Mouse (Mus musculus) embryonic fibroblast, embryonic 13.5 days (primary cell): ENCODE measurements around the gene Prr23a1. TPM values are rescaled to one million over a fixed set of nuclear protein-coding genes. Genes with fewer than 3 reads are reported as not detected.
"Not testable (repeated sequence)": the region's sequence is repeated elsewhere in the genome, so short reads cannot be mapped to it uniquely, and the experiment has no call there.

ENCODE experiments used
- H3K27ac ChIP-seq: 2 replicates; pipeline ENCODE4 v1.5.1; 2012; ENCODE audit warnings: low read length, control low read depth, inconsistent platforms; ENCODE audit not compliant: insufficient read depth
- H3K4me1 ChIP-seq: 2 replicates; pipeline ENCODE4 v1.6.1; 2011; ENCODE audit warnings: low read length; ENCODE audit not compliant: control insufficient read depth, insufficient read depth
- H3K4me3 ChIP-seq: 2 replicates; pipeline ENCODE4 v1.5.1; 2011; ENCODE audit warnings: mild to moderate bottlenecking, control low read depth, low read length; ENCODE audit not compliant: insufficient read depth
- CTCF ChIP-seq: IDR thresholded peaks from 2 replicates; pipeline ENCODE4 v1.5.1; 2011; ENCODE audit warnings: mild to moderate bottlenecking, control low read depth, low read length, moderate library complexity, borderline replicate concordance; ENCODE audit not compliant: insufficient read depth
- POLR2A ChIP-seq: IDR thresholded peaks from 2 replicates; pipeline ENCODE4 v1.6.1; 2011; ENCODE audit warnings: low read depth, mild to moderate bottlenecking, control low read depth, low read length, moderate library complexity
- polyA plus RNA-seq: library from polyadenylated mRNA; stranded (reverse); fragments of >200 nt; gene quantifications from 2 replicates; pipeline ENCODE4 v1.2.4, GENCODE M21; 2011; ENCODE audit warnings: low read depth; ENCODE audit not compliant: missing spikeins, insufficient read length

The Prr23a1 gene
- not detected in 2 replicates for polyA plus RNA-seq

GRCm38 (mm10) chr9:98842117-98842516 lies at the start of gene Prr23a1:
Gene Prr23a1, plus strand, starts transcription at chr9:98842503.
- TF ChIP-seq CTCF (no peak), POLR2A (no peak)
- no peak within 1 kb of the TSS for H3K27ac ChIP-seq
- H3K4me1 ChIP-seq: no peaks in the 10 kb centered on the region
- no peak within 1 kb of the TSS for H3K4me3 ChIP-seq

- Histone ChIP-seq H3K4me1 (no peaks in the 10 kb centered on the region), H3K4me3 (no peak overlapping the region), H3K27ac (no peak overlapping the region)
- no peak for TF ChIP-seq POLR2A
Measured at GRCm38 (mm10) chr9:98799021-98799420, 43.3 kb upstream of the Prr23a1 start.

GRCm38 (mm10) chr9:98803971-98804370 lies 38.3 kb upstream of the Prr23a1 start:
- H3K27ac ChIP-seq: no peak overlapping the region
- TF ChIP-seq CTCF: no peak
- no peak for TF ChIP-seq POLR2A
- H3K4me1 ChIP-seq: no peaks in the 10 kb centered on the region
- H3K4me3 ChIP-seq: no peak overlapping the region

- Histone ChIP-seq H3K27ac (no peak overlapping the region), H3K4me1 (no peaks in the 10 kb centered on the region)
- TF ChIP-seq CTCF (no peak), POLR2A (no peak)
Measured at GRCm38 (mm10) chr9:98805511-98805910, 36.8 kb upstream of the Prr23a1 start.

GRCm38 (mm10) chr9:98805934-98806333 lies 36.4 kb upstream of the Prr23a1 start:
- Histone ChIP-seq H3K27ac (no peak overlapping the region), H3K4me1 (no peaks in the 10 kb centered on the region), H3K4me3 (no peak overlapping the region)
- TF ChIP-seq CTCF: no peak
- no peak for TF ChIP-seq POLR2A

More at GRCm38 (mm10) chr9:98805511-98805910, 36.8 kb upstream of the Prr23a1 start:
- H3K4me3 ChIP-seq: no peak overlapping the region

- H3K27ac ChIP-seq: no peak overlapping the region
- no peak overlapping the region for H3K4me3 ChIP-seq
- H3K4me1 ChIP-seq: no peaks in the 10 kb centered on the region
- TF ChIP-seq CTCF: no peak
- no peak for TF ChIP-seq POLR2A
Measured at GRCm38 (mm10) chr9:98807631-98808030, 34.7 kb upstream of the Prr23a1 start.

GRCm38 (mm10) chr9:98809526-98809925 lies 32.8 kb upstream of the Prr23a1 start:
- not testable (repeated sequence) for H3K4me1 ChIP-seq, H3K4me3 ChIP-seq, H3K27ac ChIP-seq

GRCm38 (mm10) chr9:98816066-98816465 lies 26.2 kb upstream of the Prr23a1 start:
- Histone ChIP-seq H3K4me1 (no peaks in the 10 kb centered on the region), H3K27ac (no peak overlapping the region)
- TF ChIP-seq POLR2A (no peak), CTCF (no peak)

GRCm38 (mm10) chr9:98817592-98817991 lies 24.7 kb upstream of the Prr23a1 start:
- no peak overlapping the region for H3K27ac ChIP-seq
- H3K4me3 ChIP-seq: no peak overlapping the region
- no peaks in the 10 kb centered on the region for H3K4me1 ChIP-seq
- TF ChIP-seq CTCF (no peak), POLR2A (no peak)

More at GRCm38 (mm10) chr9:98816066-98816465, 26.2 kb upstream of the Prr23a1 start:
- H3K4me3 ChIP-seq: no peak overlapping the region

GRCm38 (mm10) chr9:98818971-98819370 lies 23.3 kb upstream of the Prr23a1 start:
- no peak for TF ChIP-seq CTCF
- TF ChIP-seq POLR2A: no peak
- H3K27ac ChIP-seq: no peak overlapping the region
- no peaks in the 10 kb centered on the region for H3K4me1 ChIP-seq
- no peak overlapping the region for H3K4me3 ChIP-seq

GRCm38 (mm10) chr9:98819481-98819880 lies 22.8 kb upstream of the Prr23a1 start:
- H3K4me3 ChIP-seq: no peak overlapping the region
- no peaks in the 10 kb centered on the region for H3K4me1 ChIP-seq
- no peak overlapping the region for H3K27ac ChIP-seq
- TF ChIP-seq POLR2A: no peak
- TF ChIP-seq CTCF: no peak

GRCm38 (mm10) chr9:98820461-98820860 lies 21.8 kb upstream of the Prr23a1 start:
- Histone ChIP-seq H3K27ac (no peak overlapping the region), H3K4me3 (no peak overlapping the region), H3K4me1 (no peaks in the 10 kb centered on the region)
- no peak for TF ChIP-seq POLR2A
- TF ChIP-seq CTCF: no peak
